Mouse (Mus musculus) right cerebral cortex, postnatal 25 days (tissue): ENCODE data around the gene Snu13.

ENCODE experiments used
- DNase-seq: peaks from one replicate; pipeline ENCODE4 v3.0.0; 2022

Snu13 gene

DNA sequence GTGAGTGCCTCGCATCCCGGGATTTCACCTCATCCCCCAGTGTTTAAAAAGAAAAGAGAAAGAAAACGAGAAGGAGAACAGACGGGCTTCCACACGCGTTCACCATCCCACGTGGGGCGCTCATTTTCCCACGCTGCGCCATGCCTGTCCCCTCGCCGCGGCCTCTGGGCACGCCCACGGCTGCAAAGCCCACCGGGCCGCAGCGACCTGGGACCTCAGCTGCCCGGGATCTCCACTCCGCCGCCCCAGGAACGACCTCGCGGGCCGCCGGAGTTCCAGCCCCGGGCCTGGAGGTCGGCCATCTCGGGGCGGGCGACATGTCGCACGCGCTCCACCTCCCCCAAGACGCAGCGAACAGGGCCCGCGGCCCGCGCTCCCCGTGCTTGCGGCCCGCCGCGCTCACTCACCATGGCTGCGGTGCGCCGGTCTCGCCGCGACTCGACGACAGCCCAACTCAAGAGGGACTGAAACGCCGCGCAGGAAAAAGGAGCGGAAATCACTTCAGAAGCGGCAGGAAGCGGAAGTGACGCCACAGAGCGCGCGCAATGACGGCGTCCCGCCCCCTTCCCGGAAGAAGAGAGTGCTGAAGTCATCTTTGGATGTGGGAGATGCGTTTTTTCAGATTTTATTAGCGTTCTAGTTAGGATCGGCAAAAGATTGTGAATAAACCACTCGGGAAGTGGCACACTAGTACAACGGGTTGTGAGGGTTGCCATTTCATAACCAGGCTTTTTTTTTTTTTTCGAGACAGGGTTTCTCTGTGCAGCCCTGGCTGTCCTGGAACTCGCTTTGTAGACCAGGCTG lies at the start of gene Snu13:
Snu13 (minus strand) TSS at position 519 of the 804 bp plus-strand sequence.
- peak; percentile 92 for DNase-seq

DNA sequence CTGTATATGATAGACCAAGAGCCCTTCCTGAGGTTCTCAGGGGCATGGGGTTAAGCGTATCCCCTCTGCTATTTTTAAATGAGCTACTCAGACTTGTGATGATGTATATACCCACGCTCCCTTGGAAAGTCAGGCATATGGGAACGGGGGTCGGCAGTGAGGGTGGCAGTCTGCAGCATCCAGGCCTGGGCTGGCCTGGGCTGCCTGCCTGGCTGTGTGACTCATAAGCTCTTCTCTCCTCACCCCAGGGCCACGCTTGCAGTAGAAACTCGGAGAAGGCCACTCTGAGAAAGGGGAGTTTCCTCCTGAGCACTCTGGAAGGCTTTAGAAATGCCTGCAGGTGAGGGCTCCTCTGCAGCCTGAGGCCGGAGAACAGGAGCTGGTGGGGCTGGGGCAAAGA lies 43.7 kb upstream of the Snu13 start:
- no peak for DNase-seq

DNA sequence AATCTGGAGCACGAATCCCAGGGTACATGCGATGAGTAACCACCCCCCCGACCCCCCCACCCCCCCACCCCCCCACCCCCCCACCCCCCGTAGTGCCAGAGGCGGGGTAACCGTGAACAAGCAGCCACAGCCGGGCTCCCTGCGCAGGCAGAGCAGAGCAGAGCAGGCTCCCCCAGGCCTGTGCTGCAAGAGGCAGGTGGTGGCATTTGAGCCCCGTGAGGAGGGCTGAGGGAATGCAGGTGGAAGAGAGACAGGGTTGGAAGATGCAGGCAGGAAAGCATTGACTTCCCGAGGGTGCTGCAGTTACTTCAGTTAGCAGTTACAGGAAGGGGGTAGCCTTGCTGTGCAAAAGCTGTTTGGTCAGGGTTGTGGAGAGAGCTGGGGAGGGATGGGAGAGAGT lies 39.9 kb upstream of the Snu13 start:
- DNase-seq, result peak; percentile 55

DNA sequence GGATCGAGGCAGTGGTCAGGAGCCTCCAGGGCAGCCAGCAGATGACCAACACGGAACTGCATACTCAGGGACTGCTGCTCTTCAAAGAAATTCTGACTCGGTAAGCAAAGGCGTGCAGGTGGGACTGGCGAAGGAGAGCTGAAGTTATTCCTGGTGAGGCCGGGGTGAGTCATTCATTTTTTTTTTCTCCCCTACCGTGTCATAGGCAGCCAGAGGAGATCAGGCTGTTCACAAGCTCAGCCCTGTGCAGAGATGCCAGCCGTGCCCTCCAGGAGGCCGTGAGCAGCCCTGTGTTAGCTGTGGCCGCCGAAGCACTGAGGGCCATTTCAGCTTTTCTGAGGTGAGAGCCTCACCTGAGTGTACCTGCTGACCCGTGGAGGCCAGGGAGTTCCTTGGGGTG lies 38.7 kb upstream of the Snu13 start:
- peak; percentile 43 for DNase-seq

DNA sequence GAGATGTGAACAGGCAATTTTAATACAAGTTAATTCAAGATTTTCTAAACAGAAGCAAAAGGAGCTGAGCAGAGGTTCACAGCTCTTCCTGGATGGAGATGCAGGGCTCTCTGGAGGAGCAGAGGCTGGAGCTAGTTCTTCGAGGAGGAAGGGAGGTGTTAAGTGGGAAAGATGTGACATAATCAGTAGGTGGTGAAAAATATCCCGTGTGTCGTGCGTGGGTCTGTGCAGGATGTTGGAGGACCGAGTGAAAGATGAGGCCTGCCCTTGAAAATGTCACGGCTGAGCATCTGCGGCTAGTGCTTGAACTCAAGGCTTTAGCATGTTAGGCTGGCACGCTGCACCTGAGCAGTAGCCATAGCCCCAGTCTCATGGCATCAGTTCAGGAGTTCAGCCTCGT lies 38.2 kb upstream of the Snu13 start:
- DNase-seq, result peak; percentile 35

DNA sequence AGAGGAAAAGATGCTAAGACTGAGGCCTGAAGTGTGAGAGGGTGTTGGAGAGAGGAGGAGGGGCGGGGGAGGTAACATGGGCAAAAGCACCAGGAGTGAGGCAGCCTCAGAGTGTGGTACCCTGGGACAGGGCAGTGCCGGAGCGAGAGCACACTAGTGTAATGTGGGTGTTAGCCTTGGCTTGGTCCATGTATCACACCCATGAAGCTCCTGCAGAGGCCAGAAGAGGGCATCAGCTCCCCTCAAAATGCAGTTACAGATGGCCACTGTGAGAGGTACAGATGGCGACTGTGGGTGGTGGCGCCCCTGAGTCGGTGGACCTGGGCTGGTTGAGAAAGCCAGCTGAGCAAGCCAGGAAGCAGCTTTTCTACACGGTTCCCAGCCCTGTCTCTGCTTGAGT lies 33.8 kb upstream of the Snu13 start:
- DNase-seq, result peak; percentile 68

DNA sequence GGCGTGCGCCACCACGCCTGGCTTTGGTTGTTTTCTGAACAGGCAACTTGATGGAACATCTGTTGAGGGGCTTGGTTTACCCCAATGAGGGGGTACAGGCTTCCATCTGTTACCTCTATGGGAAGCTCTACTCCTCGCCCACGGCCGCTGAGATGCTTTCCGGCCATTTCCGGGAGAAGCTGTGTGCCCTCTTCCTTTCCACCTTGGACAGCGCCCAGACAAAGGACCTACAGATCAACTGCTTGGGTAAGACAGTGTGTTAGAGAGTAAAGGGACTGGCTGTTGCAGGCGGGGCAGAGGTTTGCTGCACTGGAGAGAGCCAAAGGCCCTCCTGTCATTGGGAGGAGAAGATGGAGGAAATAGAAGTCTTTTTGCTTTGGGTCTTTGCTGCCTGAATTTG lies 32.5 kb upstream of the Snu13 start:
- no peak for DNase-seq

DNA sequence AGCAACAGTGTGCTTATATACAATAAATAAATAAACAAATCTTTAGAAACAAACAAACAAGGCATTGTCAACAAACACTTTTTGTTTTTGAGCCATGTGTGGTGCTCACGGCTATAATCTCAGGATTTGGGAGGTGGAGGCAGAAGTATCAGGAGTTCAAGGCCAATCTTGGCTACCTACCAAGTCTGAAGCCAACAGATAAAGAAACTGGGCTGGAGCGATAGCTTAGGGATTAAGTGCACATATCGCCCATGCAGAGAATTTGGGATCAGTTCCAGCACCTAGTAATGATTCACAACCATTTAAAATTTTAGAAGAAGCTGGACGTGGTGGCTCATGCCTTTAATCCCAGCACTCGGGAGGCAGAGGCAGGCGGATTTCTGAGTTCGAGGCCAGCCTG lies 26.1 kb upstream of the Snu13 start:
- no peak for DNase-seq

DNA sequence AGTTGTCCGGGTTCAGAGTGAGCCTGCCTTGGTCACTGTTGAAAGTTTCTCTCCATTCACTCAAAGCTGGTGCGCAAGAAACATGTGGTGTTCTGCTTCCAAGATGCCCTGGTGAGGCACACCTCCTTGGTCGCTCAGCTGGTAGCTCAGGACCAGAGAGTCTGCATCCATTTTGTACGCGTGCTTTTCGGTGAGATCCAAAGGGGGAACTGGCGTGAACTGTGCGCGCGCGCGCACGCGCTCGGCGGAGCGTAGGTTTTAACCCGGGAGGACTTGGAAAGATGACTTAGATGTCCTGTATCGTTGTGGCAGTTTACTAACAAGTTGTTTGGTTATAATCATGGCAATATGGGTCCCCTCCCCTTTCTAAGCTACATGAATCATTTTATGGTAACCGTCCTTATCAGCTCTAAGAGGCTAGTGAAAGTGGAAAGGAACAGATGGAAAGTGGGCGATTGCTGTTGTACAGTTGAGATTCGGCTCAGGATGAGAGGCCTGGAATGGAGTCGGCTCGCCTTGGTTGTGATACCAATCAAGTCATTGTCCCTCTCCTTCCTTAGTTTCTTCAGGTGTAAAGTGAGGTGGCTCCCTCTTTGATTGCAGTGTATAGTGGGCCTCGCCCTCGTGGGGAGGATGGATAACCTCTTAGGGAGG lies 24.5 kb upstream of the Snu13 start:
- peak; percentile 27 for DNase-seq

DNA sequence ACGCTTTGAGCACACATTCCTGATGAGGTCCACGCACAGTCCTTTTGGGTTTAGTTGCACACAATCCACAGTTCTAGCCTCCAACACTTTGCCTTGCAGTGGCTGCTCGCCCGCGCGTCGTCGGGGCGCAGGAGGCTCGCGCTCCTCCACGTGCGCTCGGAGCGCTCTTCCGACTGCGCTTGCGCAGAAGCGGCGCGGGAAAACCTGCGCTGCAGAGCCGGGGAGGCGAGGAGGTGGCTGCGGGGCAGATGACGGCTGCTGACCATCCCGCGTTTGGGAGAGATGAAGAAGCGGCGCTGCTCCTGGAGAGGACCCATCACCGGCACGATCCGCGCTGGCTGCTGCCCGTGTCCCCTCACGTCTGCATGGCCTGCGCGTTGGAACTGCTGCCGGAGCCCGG lies 22.5 kb upstream of the Snu13 start, which contains the start of gene Mei1:
Mei1 (plus strand) TSS at position 99 of the 400 bp plus-strand sequence.
- DNase-seq, result no peak

DNA sequence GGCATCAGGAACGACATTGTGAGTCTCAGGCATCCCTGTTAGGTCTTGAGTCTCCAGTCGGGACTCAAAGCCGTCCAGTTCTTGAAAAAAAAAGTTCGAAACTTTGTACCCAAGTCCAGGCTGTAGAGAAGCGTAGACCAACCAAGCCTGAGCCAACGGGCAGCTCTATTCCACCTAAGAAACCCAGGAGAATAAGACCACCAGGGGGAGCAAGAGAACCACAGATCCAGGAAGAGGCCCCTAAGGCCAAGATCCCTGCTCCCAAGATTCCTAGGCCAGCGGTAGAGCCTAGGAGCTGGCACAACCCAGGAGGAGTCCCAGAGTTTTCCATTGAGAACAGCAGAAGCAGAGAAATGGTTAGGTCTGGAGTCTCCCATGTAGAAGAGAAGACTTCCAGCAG lies 18.1 kb upstream of the Snu13 start:
- peak; percentile 59 for DNase-seq

DNA sequence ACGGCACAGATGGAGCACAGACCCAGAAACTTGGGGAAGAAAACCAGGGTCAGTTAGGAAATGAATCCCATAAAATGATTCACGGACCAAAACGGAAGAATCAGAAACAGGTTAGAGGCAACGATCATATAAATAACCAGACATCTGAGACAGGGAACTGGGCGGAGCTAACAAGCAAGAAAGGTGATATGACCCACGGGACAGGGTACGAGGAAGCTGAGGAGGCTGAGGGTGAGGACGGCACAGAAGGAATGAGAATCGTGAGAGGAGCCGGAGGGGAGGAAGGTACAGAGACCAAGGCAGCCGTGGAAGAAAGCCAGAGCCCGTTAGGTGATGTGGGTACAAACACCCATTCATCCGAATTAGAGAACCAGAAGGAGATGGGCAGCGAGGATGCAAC lies 16.5 kb upstream of the Snu13 start:
- DNase-seq, result no peak

DNA sequence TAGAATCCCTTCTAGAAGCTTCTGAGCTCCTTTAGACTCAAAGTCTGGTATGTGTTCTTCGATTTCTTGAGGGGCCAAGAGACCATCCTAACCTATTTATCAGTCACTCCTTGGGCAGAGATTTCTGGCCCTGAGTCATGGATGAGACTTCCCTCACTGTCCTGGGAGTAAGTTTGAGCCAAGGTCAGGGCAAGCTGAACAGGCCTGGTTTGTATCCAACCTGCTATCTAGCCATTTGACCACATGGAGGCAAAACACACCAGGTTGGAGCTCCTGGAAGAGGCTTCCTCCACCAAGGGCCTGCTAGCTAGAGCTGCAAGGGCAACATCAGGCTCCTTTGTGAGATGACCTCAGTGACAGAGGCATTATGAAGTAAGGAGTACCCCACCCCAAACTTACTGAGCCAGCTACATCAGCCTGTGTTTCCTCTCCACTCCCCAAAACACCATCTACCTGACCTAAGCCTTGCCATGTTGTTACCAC lies 11.4 kb upstream of the Snu13 start, which contains the start of gene 4930407I10Rik:
4930407I10Rik (plus strand) TSS at position 433 of the 483 bp plus-strand sequence.
- no peak for DNase-seq

DNA sequence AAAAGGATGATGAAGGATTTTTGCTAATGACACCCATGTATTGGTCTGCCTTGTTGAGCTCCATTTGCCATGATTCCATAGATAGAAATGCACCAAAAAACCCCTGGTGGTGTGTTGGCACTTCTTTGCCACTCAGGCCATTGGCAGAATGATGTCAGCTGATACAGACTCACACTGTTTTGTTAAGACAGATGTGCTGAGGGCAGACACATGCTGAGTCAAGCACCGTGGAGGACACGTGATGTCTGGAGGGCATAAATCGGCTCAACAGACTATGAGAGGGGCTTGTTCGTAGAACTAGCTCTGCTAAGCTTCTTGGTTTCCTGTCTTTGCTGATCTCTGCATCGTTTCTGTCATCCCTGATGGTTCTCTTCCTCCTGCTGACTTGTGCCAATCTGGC lies 5.1 kb upstream of the Snu13 start:
- no peak for DNase-seq

DNA sequence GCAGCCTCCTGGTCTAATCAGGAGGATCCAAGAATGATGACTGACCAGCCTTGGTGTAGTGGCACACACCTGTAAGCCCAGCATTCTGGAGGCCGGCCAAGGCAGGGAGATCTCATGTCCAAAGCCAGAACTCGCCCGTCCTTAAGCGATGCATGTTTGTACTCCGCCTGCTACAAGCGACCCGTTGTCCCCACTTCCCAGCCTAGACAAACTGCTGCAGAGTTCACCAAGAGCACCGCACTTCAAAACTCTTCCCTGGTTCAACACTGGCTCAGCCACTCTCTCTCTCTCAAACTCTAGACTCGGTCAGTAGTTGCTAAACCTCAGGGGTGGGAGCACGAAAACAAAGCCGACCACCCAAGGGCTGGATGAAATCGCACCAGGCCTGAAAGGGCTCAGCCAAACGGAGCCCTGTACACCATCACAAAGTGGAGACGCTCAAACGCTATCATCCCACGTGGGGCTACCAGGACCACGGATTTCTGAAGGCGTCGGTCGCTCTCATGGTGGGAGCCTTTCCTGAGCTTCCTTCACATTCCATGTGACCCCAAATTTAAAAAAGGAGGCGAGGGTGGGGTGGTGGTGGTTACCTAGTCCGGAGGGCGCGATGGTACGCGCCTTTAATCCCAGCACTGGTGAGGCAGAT lies 1.0 kb downstream of the Snu13 start:
- DNase-seq, result no peak

DNA sequence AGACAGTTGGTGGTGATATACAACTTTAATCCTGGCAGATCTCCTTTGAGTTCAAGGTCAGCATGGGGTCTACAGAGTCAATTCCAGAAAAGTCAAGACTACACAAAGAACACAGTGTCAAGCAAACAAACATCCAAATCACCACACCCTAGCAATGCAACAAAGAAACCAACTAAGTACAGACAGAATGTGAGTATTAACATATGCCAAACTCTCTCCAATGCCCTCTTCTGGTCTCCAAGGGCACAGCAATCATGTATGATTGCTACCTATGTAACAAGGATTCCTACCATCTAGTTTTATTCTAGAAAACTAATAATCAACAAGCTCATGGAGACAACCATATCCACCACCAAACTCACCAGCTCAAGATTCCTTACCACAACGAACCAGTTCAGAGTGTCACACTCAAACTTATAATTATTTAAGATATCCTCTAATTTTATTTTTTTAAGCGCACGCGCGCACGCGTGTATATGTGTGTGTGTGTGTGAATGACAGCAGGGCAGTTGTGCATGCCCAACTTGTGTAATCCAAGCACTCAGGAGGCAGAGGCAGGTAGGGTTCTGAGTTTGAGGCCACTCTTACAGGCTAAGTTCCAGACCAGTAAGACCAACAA lies 3.1 kb downstream of the Snu13 start:
- no peak for DNase-seq

DNA sequence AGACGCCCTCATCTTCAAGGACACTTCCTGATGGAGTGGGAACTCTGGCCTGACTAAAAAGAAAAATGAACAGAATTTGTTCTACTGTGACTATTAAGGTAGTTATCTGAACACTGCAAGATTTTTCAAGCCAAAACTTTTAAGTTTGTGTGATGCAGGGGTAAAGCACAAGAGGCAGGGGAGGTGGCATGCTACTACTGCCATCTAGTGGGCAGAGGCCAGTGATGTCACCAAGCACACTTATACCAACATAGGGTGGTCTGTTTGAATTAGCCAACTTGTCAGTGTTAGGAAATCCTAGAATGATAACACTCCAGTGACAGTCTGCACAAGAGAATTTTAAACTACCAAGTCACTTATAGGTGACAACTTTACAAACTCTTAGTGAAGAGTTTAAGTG lies 6.7 kb downstream of the Snu13 start:
- peak; percentile 21 for DNase-seq

DNA sequence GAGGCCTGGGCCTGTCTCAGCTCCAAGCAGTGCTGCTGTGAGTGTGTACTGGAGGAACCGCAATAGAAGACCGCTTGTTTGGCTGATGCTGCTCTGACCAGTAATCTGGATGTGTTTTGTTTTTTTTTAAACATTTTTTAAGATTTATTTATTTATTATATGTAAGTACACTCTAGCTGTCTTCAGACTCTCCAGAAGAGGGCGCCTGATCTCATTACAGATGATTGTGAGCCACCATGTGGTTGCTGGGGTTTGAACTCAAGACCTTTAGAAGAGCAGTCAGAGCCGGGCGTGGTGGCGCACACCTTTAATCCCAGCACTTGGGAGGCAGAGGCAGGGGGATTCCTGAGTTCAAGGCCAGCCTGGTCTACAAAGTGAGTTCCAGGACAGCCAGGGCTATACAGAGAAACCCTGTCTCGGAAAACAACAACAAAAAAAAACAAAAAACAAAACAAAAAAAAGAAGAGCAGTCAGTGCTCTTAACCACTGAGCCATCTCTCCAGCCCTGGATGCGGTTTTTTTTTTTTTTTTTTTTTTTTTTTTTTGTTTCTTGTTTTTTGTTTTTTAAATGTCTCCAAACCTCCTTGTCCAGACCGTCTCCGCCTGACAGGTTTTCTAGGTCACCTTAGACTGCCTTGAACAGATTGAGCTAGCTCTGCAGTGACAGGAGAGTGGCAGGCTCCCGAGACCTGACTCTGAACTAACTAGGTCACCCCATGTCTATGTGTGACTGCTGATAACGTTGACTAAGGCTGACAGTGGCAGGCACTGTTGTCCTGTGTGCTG lies 11.3 kb downstream of the Snu13 start:
- DNase-seq, result no peak

DNA sequence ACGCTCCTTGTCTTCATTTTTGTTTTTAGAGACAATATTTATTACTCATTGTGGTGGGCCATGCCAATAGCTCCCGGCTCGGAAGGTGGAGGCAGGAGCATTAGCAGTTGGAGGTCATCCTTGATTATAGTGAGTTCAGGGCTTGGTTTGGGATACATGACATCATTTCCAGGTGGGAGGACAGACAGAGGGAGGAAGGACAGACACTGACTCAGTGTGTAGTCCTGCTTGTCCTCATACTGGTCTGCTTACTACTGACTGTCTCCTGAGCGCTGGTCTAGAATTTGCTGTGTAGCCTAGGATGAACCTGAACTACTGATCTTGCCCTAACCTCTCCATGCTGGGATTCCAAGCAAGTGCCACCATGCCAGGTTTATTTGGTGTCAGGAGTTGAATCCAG lies 13.6 kb downstream of the Snu13 start, which contains the start of gene Desi1:
Desi1 (minus strand) TSS at position 101 of the 400 bp plus-strand sequence.
- DNase-seq, result no peak

DNA sequence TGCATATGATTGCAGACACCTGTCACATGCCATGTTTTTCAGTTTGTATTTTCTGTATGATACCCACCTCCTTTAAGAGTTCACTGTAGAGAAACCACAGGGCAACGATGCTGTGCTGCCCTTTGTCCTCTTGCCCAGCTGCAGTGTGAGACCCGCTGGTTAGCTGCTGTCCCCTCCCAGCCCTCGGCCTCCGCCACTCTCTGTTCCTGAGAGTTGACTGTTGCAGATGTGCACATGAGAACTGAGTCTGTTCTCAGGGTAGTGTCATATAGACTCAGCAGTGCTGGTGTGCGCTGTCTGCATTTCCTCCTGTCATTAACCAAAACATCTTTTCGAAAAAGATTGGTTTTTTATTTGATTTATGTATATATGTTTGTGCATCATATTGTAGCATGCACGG lies 15.0 kb downstream of the Snu13 start:
- DNase-seq, result no peak

DNA sequence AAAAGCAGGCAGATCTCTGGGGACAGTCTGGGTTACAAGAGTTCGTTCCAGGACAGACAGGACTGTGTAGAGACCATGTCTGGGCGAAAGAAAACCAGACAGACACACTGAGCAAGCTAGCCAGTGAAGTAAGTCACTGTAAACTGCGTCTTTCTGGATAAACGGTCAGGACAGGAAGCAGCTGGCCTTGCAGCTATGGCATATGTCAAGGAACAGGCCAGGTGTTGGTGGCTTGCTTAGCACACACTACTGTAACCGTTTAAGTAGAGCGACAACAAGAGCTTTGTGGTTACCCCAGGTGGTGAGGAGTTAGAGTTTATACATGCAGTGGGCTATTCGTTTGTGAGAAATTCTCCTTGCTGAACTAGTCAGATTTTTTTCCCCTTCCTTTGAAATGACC lies 19.7 kb downstream of the Snu13 start:
- DNase-seq, result no peak

DNA sequence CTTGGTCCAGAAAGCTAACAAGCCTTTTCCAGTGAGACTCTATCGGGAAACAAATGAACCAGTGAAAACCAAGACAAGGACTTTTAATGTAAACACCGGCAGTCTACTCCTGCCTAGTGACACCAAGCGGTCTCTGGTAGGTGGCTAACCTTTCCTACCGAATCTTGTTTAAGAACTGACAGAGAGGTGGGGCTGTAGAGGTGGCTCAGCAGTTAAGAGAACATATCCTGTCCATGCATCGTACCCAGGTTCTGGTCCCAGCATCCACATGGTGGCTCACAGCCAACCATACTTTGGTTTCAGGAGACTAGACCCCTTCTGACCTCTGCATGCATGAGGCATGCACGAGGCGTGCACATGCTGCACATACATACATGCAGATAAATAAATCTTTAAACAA lies 20.1 kb downstream of the Snu13 start:
- no peak for DNase-seq
